Mouse (Mus musculus) cerebellum, adult 18-20 months (tissue): ENCODE measurements around the gene Tle2.

Experiments used
- DNase-seq, 2 experiments: peaks; one replicate each; pipeline ENCODE4 v3.0.0; 2021

The Tle2 gene

GRCm38 (mm10) chr10:81553807-81554755 is 20.3 kb upstream of the Tle2 start:
- no peak for DNase-seq

- no peak for DNase-seq
Measured at GRCm38 (mm10) chr10:81556282-81556681, 18.1 kb upstream of the Tle2 start.

- DNase-seq, result no peak
Measured at GRCm38 (mm10) chr10:81557491-81557890, 16.9 kb upstream of the Tle2 start.

- peak; percentile 83 to 93 for DNase-seq
Measured at GRCm38 (mm10) chr10:81559163-81559626, 15.2 kb upstream of the Tle2 start, which contains the start of gene Aes. Aes (plus strand) TSS chr10:81559488.

GRCm38 (mm10) chr10:81559627-81560539 is 14.5 kb upstream of the Tle2 start:
- peak; percentile 74 to 78 for DNase-seq

- no peak for DNase-seq
Measured at GRCm38 (mm10) chr10:81560719-81561459, 13.5 kb upstream of the Tle2 start.

GRCm38 (mm10) chr10:81562411-81562810 is 11.9 kb upstream of the Tle2 start:
- no peak for DNase-seq

DNA sequence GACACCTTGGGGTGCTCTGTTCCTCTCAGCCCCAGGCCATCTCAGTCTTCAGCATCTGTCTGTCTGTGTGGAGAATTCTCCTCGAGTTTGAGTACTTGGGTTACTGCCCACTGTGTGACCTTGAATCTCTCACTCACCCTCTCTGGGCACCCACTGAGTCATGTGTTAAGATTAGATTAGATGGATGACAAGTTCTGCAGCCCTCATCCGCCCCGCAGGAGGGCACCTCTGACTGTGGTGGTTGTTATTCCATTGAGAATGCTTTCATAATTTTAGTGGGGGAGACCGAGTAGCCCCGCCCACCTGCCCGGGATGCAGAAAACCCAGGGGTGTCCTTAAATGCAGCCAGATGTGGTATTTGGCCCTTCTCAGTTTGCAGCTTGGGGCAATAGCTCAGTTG is 10.9 kb upstream of the Tle2 start:
- no peak for DNase-seq

DNA sequence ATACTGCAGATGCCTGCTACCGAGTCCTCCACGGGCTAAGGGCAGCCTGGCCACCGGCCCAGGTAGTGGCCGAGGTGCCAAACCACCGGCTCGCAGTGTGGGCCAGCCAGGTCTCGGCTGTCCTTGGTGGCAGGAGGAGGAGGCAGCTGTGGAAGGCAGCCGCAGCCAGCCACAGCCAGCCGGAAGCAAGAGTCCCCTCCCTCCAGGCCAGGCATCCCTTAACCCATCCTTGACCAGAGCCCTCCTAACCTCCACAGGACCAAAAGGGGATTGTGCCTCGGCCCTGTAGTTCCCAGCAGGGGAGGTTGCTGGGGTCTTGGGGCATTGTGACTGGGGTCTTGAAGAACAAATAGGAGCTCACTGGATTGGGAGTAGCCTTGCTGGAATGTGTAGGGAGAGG is 10.1 kb upstream of the Tle2 start:
- peak in 1 of 2 experiments; percentile 65 for DNase-seq

DNA sequence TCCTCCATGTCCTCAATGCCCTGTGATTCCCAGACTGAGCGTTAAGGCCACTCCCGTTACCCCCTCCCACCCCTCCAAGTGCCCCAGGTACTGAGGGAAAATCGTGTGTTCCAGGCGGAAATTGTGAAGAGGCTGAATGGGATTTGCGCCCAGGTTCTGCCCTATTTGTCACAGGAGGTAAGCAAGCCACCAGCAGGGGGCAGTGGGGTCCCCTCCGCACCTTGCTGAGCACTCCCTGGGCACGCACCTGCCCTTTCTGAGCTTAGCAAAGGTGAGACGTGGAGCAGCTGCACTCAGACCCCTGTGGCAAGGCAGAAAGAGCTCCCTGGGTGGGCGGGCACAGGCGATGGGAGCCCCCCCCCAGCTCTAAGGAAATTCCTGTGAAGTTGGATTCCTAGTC is 9.6 kb upstream of the Tle2 start:
- peak; percentile 77 to 82 for DNase-seq

- no peak for DNase-seq
Measured at GRCm38 (mm10) chr10:81565257-81566228, 8.8 kb upstream of the Tle2 start.

GRCm38 (mm10) chr10:81568381-81569191 is 5.8 kb upstream of the Tle2 start:
- no peak for DNase-seq

DNA sequence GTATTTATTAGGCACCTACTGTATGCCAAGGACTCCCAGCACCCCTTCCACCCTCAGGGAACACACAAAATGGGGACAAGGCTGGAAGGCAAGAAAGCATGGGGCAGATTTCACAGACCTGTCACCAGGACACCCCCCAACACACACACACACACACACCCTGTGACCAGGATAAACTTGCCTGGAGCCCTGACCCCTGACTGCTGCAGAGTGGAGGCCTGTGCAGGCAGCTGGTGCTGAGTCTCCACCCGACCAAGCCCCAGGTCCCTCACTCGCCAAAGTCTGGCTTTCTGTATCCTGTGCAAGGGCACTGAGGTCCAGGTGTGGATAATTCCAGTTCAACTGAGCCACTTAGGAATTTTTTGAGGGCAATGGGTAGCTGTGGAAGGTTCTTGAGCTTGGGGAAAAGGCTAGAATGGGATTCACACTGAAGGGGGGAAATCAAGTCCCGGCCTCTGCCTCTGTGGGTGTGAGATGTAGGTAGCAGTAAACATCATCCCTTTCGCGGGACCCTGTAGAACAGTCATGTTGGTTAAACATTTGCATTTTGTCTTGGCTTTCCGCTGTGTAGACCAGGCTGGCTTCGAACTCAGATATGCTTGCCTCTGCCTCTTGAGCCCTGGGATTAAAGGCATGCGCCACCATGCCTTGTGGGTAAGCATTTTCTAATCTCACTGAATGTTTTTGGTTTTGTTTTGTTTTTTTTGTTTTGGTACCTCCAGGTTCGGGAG is 4.7 kb upstream of the Tle2 start:
- no peak for DNase-seq

DNA sequence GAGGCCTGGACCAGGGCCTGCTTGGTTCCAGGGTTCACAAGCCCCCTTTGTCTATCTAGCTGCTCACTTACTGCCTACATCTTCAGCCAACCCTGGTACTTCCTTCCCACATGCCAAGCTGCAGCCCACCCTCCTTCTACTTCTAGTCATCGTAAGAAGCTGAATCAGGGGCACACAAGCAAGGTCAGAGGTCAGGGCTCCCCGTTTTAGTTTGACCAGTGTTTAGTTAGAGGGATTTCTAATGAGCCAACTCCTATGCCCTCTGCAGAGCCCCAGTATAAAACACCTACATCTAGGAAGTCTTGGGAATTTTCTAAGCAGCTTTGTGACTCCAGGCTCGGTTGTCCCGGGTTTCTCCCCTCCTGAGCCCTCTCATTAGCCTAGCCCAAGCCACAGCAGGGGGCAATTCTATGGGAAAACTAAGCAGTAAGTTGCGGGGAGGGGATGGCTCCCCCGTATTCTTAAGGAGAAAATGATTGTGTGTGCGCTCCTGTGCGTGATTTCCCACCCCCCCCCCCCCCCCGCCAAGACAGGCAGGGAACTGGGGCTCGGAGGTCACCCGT is 4.0 kb upstream of the Tle2 start:
- DNase-seq, result no peak

DNA sequence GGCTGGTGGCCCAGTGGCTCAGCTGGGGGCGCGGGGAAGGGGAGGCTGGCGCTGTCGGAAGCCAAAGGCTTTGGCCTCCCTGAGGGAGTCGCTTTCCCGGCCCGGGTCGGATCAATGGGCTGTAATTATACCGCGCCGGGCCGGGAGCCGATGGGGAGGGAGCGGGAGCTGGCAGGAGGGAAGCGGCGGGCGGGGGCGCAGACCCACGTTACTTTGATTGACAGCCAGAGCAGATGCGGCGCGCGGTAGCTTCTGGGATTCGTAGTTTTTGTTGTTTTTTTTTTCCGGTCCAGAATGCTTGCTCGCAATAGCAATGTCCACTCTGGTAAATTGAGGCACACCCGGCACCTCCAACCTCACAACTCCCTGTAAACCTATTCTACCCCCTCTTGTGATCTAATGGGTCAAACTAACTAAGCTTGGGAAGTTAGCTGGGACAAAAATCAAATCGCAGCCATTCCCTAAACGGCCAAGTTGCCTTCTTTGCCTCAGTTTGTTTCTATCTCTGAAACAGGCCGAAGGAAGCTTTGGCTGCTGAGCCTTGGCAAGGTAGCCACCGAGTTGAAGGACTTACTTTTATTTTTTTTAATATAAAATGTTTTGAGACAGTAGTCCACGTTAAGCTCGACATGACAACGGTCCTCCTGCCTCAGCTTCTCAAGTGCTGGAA is 3.4 kb upstream of the Tle2 start:
- DNase-seq, result peak; percentile 96 to 97

GRCm38 (mm10) chr10:81571501-81571876 is 2.9 kb upstream of the Tle2 start:
- DNase-seq, result peak; percentile 97 to 100

- DNase-seq, result peak; percentile 40 to 58
Measured at GRCm38 (mm10) chr10:81572133-81572671, 2.2 kb upstream of the Tle2 start.

- no peak for DNase-seq
Measured at GRCm38 (mm10) chr10:81572975-81573374, 1.4 kb upstream of the Tle2 start.
